Mouse (Mus musculus): ENCODE results near the gene Frmd8. TPM values are rescaled to one million over a fixed set of nuclear protein-coding genes. Genes with fewer than 3 reads are reported as not detected.
A peak's percentile ranks its signal among the peaks of the same experiment; 100 is the strongest.
"Not testable (repeated sequence)": the region's sequence is repeated elsewhere in the genome, so short reads cannot be mapped to it uniquely, and the experiment has no call there.

The Frmd8 gene
- total and polyA plus RNA-seq, 2 experiments from 2014 or later, result 11.7 to 19.1 TPM

GRCm38 (mm10) chr19:5818590-5818977 lies 56.5 kb downstream of the Frmd8 start:
- no peaks in the 10 kb centered on the region for H3K4me1 ChIP-seq (ENCODE audit: insufficient read depth, low read length)
- no peak overlapping the region for H3K4me2 ChIP-seq (ENCODE audit: low read depth, low read length, poor library complexity, severe bottlenecking)
- TF ChIP-seq CTCF (IDR thresholded peaks at IDR 0.05), result no peak
- peak overlapping the region; percentile 86; the same call in 1 of the 2 replicates for H3K27ac ChIP-seq (ENCODE audit: low read depth, low read length)
- no peaks in the 10 kb centered on the region for H3K27me3 ChIP-seq (ENCODE audit: insufficient read depth, low read length)
- 81% methylated on average over 6 of the region's 6 CpGs for WGBS
- no peaks in the 10 kb centered on the region for H3K36me3 ChIP-seq (ENCODE audit: insufficient read depth, low read length)
- DNase-seq (ENCODE audit: low spot score) (no peak), ATAC-seq (ENCODE audit: low FRiP score) (no peak)
- no peaks in the 10 kb centered on the region for H3K9me3 ChIP-seq (ENCODE audit: low read length)
- no peak overlapping the region for H3K4me3 ChIP-seq (ENCODE audit: low read depth, low read length)
- no peak overlapping the region for H3K9ac ChIP-seq (replicated peaks; ENCODE audit: low read length, poor library complexity, severe bottlenecking)

GRCm38 (mm10) chr19:5817703-5818589 lies 57.1 kb downstream of the Frmd8 start:
- WGBS, result 16% methylated on average over 21 of the region's 21 CpGs
- TF ChIP-seq CTCF (IDR thresholded peaks at IDR 0.05), result peak; percentile 91
- Histone ChIP-seq H3K4me1 (ENCODE audit: insufficient read depth, low read length) (no peaks in the 10 kb centered on the region), H3K27ac (ENCODE audit: low read depth, low read length) (peak overlapping the region; percentile 86), H3K9ac (replicated peaks; ENCODE audit: low read length, poor library complexity, severe bottlenecking) (peak overlapping the region; percentile 42), H3K9me3 (ENCODE audit: low read length) (no peaks in the 10 kb centered on the region), H3K27me3 (ENCODE audit: insufficient read depth, low read length) (no peaks in the 10 kb centered on the region), H3K4me3 (ENCODE audit: low read depth, low read length) (peak overlapping the region; percentile 13; the same call in 1 of the 2 replicates), H3K36me3 (ENCODE audit: insufficient read depth, low read length) (no peaks in the 10 kb centered on the region), H3K4me2 (ENCODE audit: low read depth, low read length, poor library complexity, severe bottlenecking) (peak overlapping the region; percentile 43)
- DNase-seq (ENCODE audit: low spot score), result peak; percentile 90
- peak; percentile 74 for ATAC-seq (ENCODE audit: low FRiP score)

DNA sequence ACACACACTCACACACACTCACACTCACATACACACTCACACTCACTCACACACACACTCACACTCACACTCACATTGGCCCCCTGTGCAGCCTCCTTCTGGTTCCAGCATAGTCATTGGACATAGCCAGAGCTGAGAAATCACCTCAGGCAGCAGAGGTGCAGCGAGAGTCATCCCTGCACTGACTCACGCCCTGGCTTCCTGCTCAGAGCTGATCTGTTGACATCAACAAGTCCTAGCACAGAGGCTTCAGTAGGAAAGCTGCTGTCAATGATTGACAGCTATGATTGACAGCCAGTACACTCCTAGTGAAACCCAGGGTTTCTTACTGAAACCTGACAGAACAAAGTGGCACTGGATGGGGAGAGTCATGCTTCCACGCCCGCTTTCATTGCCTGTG lies 59.1 kb downstream of the Frmd8 start:
- Histone ChIP-seq H3K4me2 (ENCODE audit: low read depth, low read length, poor library complexity, severe bottlenecking) (no peak overlapping the region), H3K4me3 (ENCODE audit: low read depth, low read length) (no peak overlapping the region), H3K36me3 (ENCODE audit: insufficient read depth, low read length) (no peaks in the 10 kb centered on the region), H3K9me3 (ENCODE audit: low read length) (no peaks in the 10 kb centered on the region), H3K9ac (replicated peaks; ENCODE audit: low read length, poor library complexity, severe bottlenecking) (no peak overlapping the region), H3K4me1 (ENCODE audit: insufficient read depth, low read length) (peaks cover 19% of the 10 kb centered on the region), H3K27me3 (ENCODE audit: insufficient read depth, low read length) (no peaks in the 10 kb centered on the region), H3K27ac (ENCODE audit: low read depth, low read length) (no peak overlapping the region)
- WGBS, result 77% methylated on average over 4 of the region's 4 CpGs
- no peak for TF ChIP-seq CTCF (IDR thresholded peaks at IDR 0.05)
- DNase-seq (ENCODE audit: low spot score) (no peak), ATAC-seq (ENCODE audit: low FRiP score) (no peak)

GRCm38 (mm10) chr19:5815010-5815409 lies 60.1 kb downstream of the Frmd8 start:
- Histone ChIP-seq H3K27ac (ENCODE audit: low read depth, low read length) (no peak overlapping the region), H3K9ac (replicated peaks; ENCODE audit: low read length, poor library complexity, severe bottlenecking) (no peak overlapping the region), H3K9me3 (ENCODE audit: low read length) (no peaks in the 10 kb centered on the region), H3K4me3 (ENCODE audit: low read depth, low read length) (no peak overlapping the region), H3K36me3 (ENCODE audit: insufficient read depth, low read length) (no peaks in the 10 kb centered on the region), H3K27me3 (ENCODE audit: insufficient read depth, low read length) (no peaks in the 10 kb centered on the region), H3K4me1 (ENCODE audit: insufficient read depth, low read length) (peaks cover 24% of the 10 kb centered on the region), H3K4me2 (ENCODE audit: low read depth, low read length, poor library complexity, severe bottlenecking) (no peak overlapping the region)
- DNase-seq (ENCODE audit: low spot score) (no peak), ATAC-seq (ENCODE audit: low FRiP score) (no peak)
- TF ChIP-seq CTCF (IDR thresholded peaks at IDR 0.05), result no peak
- WGBS, result 90% methylated on average over 7 of the region's 7 CpGs

- H3K4me2 ChIP-seq (ENCODE audit: low read depth, low read length, poor library complexity, severe bottlenecking); H3K4me3 ChIP-seq (ENCODE audit: low read depth, low read length); ATAC-seq (ENCODE audit: low FRiP score); DNase-seq (ENCODE audit: low spot score); H3K9ac ChIP-seq (replicated peaks; ENCODE audit: low read length, poor library complexity, severe bottlenecking); H3K27me3 ChIP-seq (ENCODE audit: insufficient read depth, low read length); H3K27ac ChIP-seq (ENCODE audit: low read depth, low read length); H3K9me3 ChIP-seq (ENCODE audit: low read length); H3K36me3 ChIP-seq (ENCODE audit: insufficient read depth, low read length): not testable (repeated sequence)
- peak; percentile 58 for TF ChIP-seq CTCF (IDR thresholded peaks at IDR 0.05)
- H3K4me1 ChIP-seq (ENCODE audit: insufficient read depth, low read length), result peaks cover 24% of the 10 kb centered on the region
- WGBS, result 35% methylated on average over 1 of the region's 1 CpGs
Observed at GRCm38 (mm10) chr19:5814048-5814447, 61.0 kb downstream of the Frmd8 start.

- peaks cover 24% of the 10 kb centered on the region for H3K4me1 ChIP-seq (ENCODE audit: insufficient read depth, low read length)
- no peaks in the 10 kb centered on the region for H3K27me3 ChIP-seq (ENCODE audit: insufficient read depth, low read length)
- TF ChIP-seq CTCF (IDR thresholded peaks at IDR 0.05), result no peak
- H3K4me3 ChIP-seq (ENCODE audit: low read depth, low read length), result no peak overlapping the region
- ATAC-seq (ENCODE audit: low FRiP score) (no peak), DNase-seq (ENCODE audit: low spot score) (no peak)
- no peak overlapping the region for H3K4me2 ChIP-seq (ENCODE audit: low read depth, low read length, poor library complexity, severe bottlenecking)
- no peaks in the 10 kb centered on the region for H3K9me3 ChIP-seq (ENCODE audit: low read length)
- peak overlapping the region; percentile 98; the same call in 1 of the 2 replicates for H3K27ac ChIP-seq (ENCODE audit: low read depth, low read length)
- no peaks in the 10 kb centered on the region for H3K36me3 ChIP-seq (ENCODE audit: insufficient read depth, low read length)
- no peak overlapping the region for H3K9ac ChIP-seq (replicated peaks; ENCODE audit: low read length, poor library complexity, severe bottlenecking)
- WGBS, result 91% methylated on average over 3 of the region's 3 CpGs
Observed at GRCm38 (mm10) chr19:5813567-5813966, 61.5 kb downstream of the Frmd8 start.
